Mouse (Mus musculus): ENCODE data around the gene Hcn3.

Hcn3 gene

DNA sequence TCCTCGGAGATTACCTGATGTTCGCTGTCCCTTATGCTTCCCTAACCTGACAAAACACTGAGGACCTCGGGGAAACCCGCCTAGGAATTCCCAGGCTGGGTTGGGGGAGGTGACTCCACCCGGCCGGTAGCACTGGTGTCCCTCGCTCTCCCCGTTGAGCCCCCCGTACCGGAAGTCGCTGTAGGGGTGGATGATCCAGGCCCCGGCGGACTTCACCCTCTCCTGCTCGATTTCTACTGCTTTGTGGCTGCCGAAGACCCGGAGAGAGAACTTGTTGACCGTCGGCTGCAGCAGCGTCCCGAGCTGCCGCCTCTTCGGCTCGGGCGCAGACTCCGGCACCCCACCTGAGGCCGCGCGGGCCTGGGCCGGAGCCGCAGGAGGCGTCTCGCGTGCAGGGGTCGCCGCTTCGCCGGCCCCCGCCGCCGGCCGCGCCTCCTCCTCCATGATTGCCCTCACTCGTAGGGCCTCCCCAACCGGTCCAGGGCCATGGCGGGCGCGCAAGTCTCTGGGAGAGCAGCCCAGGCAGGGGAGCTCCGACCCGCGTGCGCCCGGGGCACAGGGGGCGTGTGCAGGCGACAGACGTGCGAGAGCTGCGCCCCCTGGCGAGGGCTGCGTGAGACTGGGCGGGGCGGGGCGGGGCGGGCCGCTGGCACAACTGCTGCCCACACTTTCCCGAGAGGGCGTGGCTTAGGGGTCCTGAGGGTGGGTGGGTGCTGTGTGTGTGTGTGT lies at the start of gene Hcn3:
TSS of gene Hcn3 (minus strand) at position 581 of the 729 bp plus-strand sequence.
- DNase-seq (ENCODE audit: inconsistent age in 2 of 2, low spot score in 1 of 2), result peak; percentile 66 to 87

DNA sequence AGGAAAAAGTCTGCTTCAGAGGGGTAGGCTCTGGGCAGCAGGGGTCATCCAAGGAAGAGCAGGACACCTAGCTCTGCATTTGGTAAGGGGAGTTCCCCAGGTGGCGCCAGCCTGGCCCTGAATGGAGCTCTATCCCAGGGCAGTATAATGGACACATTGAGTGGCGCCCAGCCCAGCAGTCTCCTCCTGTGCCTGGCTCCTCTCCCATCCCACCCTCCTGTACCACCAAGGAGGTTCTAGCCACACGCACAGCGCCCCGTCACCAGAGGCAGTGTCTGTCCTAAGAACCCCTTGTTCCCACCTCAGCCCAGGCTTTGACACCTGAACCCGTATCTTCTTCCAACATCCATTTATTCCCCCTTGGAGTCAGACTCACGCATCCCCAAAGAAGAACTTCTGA lies 49.7 kb upstream of the Hcn3 start:
- no peak for DNase-seq (ENCODE audit: inconsistent age in 2 of 2, low spot score in 1 of 2)

DNA sequence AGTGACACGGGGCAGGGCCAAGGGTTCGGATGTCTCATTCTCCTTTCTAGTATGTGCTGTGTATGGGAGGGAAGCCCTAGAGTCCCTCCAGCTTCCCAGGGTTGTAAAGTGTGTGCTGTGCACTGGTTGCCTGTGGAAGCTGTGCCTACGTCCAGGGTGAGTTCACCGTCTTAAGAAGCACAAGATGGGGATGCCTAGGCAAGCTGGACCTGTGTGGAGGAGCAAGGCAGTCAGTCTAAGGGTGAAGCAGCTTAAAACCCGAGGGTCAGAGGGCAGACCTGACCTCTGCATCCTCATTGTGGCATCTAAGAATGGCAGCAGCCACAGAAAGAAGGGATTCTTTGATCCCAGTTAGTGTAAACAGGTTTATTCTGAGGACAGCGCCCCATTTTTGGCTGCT lies 48.7 kb upstream of the Hcn3 start:
- no peak for DNase-seq (ENCODE audit: inconsistent age in 2 of 2, low spot score in 1 of 2)

DNA sequence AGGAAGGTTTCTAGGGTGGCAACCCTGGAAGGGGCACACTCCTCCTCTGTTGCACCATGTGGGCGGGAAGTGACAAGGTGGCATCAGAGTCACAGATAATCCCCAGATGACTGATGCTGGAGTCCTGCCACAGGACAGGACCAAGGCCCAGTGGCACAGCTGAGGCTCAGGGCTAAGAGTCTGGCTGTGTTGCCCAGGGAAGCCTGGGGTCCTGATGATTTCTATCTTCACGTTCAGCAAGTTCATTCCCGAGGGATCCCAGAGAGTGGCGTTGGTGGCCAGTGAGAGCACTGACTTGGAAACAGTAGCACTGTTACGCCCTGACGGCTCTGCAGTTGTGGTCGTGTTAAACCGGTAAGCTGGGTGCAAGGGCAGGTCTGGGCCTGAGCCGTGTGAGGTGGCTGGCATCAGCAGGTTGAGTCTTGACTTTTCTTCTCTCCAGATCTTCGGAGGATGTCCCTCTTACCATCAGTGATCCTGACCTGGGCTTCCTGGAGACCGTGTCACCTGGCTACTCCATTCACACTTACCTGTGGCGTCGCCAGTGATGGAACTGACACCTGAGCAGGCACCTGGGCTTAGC lies 48.2 kb upstream of the Hcn3 start:
- DNase-seq (ENCODE audit: inconsistent age in 2 of 2, low spot score in 1 of 2), result no peak

DNA sequence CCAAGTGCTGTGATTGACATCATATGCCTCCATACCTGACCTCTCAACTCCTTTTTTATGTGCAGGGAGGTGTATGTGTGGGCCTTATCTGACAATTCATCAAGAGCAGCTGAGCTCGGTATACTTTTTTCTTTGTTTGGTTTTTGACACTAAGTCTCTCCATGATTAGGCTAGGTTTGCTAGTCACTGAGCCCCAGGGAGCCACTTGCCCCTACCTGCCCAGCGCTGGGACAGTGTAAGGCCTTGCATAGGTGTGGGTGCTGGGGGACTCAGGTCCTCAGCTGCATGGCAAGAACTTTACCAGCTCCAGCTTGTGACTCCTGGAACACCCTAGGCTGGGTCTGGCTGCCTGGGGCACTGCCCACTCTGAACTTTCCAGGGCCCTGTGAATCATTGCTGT lies 46.7 kb upstream of the Hcn3 start:
- DNase-seq (ENCODE audit: inconsistent age in 2 of 2, low spot score in 1 of 2), result no peak

DNA sequence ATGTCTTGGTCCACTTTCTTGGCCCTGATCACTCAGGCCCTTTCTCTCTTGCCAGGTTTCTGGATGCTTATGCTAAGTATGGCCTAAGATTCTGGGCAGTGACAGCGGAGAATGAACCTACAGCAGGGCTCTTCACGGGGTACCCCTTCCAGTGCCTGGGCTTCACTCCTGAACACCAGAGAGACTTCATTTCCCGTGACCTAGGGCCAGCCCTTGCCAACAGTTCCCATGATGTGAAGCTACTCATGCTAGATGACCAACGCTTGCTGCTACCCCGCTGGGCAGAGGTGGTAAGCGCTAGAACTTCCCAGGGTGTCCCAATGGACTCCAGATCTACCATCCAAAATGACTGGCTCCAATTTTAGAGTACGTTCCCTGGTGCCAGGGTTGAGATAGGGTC lies 46.1 kb upstream of the Hcn3 start:
- no peak for DNase-seq (ENCODE audit: inconsistent age in 2 of 2, low spot score in 1 of 2)

DNA sequence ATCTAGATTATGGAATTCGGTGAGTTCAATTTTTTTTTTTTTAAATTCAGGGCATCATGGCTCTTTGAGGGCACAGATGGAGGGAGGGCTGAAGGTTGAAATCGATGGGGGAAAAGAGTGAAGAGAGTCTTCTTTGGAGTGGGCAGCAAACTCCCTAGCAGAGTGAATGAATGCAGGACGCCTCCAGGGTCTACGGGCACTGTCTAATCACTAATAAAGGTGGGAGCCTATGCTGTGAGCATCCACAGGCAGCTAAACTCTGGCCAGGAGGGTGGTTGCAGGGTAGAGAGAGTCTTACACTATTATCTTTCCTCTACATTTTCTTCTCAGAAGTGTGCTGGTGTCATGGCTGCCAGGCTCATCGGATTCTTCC lies 43.1 kb upstream of the Hcn3 start:
- DNase-seq (ENCODE audit: inconsistent age in 2 of 2, low spot score in 1 of 2), result no peak

DNA sequence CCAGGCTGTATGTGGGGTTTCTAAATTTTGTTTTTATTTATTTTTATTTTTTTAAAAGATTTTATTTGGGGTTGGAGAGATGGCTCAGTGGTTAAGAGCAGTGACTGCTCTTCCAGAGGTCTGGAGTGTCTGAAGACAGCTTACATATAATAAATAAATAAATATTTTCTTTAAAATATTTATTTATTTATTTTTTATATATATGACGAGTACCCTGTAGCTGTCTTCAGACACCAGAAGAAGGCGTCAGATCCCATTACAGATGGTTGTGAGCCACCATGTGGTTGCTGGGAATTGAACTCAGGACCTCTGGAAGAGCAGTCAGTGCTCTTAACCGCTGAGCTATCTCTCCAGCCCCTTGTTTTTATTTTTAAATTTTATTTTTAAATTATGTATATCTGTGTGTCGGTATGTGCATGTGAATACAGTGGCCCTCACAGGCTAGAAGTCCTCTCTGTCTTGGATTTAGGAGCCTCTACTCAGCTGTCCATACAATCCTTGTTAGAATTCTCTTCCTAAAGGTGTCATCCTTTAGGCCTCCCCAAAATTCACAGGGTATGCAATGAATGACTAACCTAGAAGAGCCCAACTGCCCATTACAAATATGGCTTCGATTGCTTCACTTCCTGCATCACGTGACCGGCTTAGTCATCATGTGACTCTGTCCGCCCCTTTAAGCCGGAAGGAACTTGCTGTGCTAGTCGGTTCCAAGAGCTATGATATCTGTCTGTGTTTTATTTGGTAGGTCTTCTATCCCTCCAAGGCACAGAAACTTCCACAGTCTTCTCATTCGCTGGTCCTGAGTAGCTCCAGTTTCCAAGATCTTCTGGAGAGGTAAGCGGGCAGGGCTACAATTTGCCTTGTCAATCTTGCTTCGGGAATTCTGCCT lies 42.5 kb upstream of the Hcn3 start, which contains the start of gene Gba:
TSS of gene Gba (plus strand) at position 676 of the 889 bp plus-strand sequence.
- DNase-seq (ENCODE audit: inconsistent age in 2 of 2, low spot score in 1 of 2), result peak; percentile 87 to 97

DNA sequence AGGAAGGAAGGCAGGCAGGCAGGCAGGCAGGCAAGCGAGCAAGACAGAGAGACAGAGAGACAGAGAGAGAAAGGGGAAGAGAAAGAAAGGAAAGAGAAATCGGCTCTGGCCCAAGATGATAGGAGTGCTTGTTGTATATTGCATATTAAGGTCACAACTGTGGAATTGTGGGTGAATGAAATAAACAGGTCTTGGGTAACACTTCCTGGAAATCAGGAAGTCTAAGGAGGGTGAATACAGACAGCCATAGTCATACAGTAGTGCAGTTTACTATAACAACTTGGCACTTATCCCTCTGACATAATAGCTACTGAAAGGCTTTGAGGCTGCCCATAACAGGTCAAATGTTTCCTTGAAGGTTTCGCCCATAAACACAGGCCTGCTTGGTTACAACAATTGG lies 39.8 kb upstream of the Hcn3 start:
- no peak for DNase-seq (ENCODE audit: inconsistent age in 2 of 2, low spot score in 1 of 2)

DNA sequence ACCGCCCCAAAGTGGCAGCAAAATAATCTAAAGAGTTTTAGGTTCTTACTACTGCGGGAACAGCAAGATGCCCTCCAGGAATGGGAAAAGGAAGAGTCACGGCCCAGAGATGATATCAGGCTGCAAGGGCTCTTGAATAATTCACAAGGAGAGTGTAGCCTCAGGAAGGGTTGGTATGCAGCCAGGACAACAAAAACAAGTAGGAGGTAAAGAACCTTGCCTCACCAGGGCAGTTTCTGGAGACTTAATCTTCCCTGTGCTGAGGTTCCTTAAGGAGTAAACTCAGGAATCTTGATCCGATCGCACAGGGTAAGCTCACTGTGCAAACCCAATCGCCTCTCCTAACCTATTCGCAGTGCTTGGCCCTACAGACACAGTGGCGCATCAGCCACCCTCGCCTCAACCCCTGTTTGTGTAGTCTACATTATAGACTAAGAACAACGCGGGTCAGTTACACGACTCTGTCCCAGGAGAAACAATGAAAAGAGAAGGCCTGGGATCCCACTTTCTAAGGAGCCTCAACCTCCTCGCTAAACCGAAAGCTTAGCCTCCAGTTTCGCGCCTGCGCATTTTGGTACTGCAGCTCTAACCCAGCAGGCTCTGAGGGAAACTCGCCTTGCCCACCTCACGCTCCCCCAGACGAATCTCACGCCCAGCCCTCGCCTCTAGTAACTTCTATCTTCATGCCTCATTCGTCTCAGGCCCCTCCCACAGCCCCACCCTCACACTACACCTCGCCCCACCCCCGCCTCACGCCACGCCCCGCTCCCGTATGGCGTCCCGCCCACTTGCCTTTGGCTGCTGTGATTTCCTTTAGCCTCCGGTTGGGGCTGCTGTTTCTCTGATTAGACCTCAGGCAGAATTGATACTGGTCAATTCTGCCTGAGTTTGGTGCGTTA lies 36.2 kb upstream of the Hcn3 start:
- peak; percentile 90 to 96 for DNase-seq (ENCODE audit: inconsistent age in 2 of 2, low spot score in 1 of 2)

DNA sequence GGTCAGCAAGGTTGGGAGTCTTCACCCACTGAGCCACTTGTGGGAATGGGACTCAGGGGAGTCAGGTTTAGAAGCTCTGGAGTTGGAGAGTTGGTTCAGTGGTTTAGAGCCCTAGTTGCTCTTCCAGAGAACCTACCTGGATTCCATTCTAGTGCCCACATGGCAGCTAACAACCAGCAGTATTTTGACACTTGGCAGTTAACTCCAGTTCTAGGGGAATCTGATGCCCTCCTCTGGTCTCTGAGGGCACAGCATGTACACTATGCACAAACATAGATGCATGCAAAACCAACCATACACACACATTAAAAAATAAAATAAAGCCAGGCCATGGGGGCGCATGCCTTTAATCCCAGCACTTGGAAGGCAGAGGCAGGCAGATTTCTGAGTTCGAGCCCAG lies 33.9 kb upstream of the Hcn3 start:
- DNase-seq (ENCODE audit: inconsistent age in 2 of 2, low spot score in 1 of 2), result peak in 1 of 2 experiments; percentile 67

DNA sequence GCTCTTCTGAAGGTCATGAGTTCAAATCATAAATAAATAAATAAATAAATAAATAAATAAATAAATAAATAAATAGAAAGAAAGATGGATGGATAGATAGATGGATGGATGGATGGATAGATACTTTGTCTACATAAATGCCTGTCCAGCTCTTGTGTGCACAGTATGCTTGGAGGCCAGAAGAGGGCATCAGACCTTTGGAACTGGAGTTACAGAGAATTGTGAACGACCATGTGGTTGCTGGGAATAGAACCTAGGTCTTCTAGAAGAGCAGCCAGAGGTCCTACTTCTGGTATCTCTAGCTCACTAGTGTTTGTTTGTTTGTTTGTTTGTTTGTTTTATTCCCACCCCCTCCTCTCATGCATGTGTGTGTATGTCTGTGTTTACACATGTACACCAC lies 33.4 kb upstream of the Hcn3 start:
- no peak for DNase-seq (ENCODE audit: inconsistent age in 2 of 2, low spot score in 1 of 2)

DNA sequence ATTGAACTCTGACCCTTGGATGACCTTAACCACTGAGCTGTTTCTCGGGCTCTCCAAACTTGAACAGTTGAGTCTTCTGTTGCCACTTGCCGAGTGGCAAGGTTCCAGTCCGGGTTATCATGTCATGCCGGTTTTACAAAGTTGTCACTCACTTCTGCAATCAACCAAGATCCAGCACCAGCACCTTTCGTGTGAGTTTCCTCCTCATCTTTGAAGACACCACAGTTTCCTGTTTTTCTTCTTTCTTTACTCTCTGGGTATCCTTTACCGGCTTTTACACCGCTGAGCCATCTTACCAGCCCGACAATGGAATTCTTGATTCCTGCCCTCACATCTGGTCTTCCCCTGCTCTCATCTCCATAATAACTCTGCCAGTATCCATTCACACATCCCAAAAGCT lies 30.4 kb upstream of the Hcn3 start:
- no peak for DNase-seq (ENCODE audit: inconsistent age in 2 of 2, low spot score in 1 of 2)

DNA sequence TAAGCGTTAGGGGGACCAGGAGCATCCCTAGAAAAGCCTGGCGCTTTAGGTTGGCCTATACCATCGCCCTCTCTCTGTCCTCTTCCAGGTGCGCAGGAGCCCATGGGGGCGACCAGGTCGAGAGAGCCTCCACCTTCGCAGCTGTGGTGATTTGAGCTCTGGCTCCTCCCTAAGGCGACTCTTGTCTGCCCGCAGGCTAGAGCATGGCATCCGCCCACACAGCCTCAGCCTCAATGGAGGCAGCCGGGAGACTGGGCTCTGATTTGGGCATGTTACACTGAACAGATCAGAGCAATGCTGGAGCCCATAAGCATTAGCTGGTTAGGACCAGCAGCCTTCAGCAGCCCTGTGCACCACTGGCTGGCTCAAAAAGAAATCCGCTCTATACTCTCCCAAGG lies 28.5 kb upstream of the Hcn3 start:
- no peak for DNase-seq (ENCODE audit: inconsistent age in 2 of 2, low spot score in 1 of 2)

DNA sequence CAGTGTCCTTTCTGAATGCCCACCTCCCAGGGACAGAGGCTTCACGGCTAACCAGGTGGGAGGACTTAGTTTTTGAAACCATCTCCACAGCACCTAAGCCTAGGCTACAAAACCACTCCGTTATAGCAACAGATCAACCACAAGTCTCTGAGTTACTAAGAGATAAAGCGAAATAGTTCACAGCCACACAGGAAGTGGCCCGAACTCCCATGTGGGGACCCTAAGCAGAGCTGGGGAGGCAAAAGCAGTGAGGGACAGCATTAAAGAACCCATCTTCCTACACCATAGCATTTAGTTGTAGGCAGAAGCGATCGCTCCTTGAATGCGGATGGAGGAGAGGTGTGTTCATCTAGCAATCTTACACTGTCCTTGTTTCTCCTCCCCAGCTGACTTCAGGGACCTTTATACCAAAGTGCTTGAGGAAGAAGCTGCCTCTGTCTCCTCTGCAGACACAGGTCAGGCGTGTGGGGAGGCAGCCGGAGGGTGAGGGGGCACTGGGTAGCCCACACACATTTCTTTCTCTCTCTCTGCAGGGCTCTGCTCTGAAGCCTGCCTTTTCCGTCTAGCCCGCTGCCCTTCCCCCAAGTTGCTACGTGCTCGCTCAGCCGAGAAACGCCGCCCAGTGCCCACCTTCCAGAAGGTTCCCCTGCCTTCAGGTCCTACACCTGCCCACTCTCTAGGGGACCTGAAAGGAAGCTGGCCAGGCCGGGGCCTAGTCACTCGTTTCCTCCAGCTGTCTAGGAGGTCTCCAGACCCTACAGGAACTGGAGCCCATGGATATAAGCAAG lies 27.9 kb upstream of the Hcn3 start:
- no peak for DNase-seq (ENCODE audit: inconsistent age in 2 of 2, low spot score in 1 of 2)

DNA sequence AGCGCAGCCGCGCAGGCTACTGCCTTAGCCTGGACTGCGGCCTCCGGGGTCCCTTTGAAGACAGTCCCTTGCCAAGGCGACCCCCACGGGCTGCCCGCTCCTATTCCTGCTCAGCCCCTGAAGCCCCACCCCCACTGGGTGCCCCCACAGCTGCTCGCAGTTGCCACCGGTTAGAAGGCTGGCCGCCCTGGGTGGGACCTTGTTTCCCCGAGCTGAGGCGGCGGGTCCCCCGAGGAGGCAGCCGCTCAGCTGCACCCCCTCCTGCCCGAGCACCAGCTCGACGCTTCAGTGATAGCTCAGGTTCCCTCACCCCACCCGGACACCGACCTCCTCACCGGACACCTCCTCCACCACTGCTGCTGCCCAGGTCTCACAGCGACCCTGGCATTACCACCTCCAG lies 27.2 kb upstream of the Hcn3 start:
- no peak for DNase-seq (ENCODE audit: inconsistent age in 2 of 2, low spot score in 1 of 2)

DNA sequence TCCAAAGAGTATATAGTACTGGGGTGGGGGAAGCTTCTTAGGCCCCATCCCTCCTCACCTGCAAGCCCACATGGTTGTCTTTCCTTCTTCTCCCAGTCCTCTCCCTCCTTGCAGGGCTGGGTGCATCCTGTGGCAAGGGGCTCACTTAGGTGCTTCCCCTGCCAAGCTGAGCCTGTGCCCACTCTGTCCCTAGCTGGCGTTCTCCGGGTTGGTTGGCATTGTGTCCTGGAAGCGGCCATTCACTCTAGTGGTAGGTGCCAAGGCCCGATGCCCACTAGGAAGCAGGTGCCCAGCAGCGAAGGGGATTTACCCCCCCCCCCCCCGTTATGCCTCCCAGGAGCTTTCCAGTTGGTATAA lies 23.9 kb upstream of the Hcn3 start:
- no peak for DNase-seq (ENCODE audit: inconsistent age in 2 of 2, low spot score in 1 of 2)

DNA sequence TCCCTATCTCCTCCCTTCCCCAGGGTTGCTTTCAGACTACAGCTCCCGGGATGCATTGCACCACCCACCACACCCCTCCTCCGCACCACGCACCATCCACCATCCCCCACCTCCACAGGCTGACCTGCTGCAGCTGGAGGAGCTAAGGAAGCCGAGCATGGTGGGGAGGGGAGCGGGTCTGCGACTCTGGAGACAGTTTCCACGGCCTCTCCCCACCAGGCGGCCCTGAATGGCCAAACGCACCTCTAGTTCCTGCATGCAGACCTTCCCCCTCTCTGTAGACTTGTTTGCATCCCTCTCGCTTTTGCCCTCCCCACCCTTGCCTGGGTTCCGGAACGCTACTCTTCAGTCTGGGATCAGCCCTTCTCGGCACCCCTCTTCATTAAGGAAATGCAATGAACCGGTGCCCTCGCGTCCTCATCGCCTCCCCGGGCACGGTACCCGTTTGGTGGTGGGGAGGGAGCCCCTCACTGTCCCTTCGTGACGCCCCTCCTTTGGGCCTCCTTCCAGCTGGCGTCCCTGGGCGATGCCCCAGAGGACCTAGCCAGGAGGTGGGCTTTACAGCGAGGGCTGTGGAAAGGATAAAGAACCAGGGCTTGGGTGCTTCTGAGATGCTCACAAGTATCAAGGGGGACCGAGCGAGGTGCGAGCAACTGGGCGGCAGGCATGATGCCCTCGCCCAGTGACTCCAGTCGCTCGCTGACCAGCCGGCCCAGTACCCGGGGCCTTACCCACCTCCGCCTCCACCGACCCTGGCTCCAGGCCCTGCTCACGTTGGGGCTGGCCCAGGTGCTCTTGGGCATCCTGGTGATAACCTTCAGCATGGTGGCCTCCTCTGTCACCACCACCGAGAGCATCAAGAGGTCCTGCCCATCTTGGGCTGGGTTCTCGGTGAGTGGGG lies 23.3 kb upstream of the Hcn3 start, which contains the start of gene Fam189b:
TSS of gene Fam189b (plus strand) at position 86 of the 901 bp plus-strand sequence.
- peak; percentile 90 to 96 for DNase-seq (ENCODE audit: inconsistent age in 2 of 2, low spot score in 1 of 2)

DNA sequence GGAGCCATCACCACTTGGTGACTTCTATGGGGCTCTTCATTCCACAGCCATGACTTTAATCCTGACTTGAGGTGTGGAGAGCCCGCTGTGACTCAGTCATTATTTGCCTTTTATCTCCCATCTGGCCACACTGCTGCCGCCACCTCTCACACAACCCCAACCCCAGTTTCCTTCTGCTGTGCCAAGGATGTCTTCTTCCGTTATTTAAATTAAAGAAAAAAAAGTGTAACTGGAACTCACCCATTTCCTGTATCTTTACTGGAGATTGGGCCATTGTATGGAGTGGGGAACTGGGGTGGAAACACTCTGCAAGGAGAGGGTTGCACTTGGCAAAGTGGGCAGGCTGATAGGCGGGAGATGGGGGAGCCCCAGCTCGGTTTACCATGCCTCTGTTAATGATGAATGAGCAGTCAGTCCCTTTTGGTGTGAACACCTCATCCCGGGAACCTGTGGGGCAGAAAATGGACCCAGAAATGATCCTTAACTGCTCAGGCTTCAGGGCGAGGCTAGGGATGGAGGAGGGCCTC lies 22.6 kb upstream of the Hcn3 start:
- DNase-seq (ENCODE audit: inconsistent age in 2 of 2, low spot score in 1 of 2), result no peak
